Mouse (Mus musculus) lung, postnatal 0 days (tissue): ENCODE measurements around the gene Rgs11.

ENCODE experiments used
- CTCF ChIP-seq: IDR thresholded peaks from 2 replicates; pipeline ENCODE4 v1.5.1; 2016; ENCODE audit warnings: antibody characterized with exemption, mild to moderate bottlenecking
- EP300 ChIP-seq: IDR thresholded peaks from 2 replicates; pipeline ENCODE4 v1.6.1; 2016; ENCODE audit warnings: antibody characterized with exemption, mild to moderate bottlenecking, control low read depth

DNA sequence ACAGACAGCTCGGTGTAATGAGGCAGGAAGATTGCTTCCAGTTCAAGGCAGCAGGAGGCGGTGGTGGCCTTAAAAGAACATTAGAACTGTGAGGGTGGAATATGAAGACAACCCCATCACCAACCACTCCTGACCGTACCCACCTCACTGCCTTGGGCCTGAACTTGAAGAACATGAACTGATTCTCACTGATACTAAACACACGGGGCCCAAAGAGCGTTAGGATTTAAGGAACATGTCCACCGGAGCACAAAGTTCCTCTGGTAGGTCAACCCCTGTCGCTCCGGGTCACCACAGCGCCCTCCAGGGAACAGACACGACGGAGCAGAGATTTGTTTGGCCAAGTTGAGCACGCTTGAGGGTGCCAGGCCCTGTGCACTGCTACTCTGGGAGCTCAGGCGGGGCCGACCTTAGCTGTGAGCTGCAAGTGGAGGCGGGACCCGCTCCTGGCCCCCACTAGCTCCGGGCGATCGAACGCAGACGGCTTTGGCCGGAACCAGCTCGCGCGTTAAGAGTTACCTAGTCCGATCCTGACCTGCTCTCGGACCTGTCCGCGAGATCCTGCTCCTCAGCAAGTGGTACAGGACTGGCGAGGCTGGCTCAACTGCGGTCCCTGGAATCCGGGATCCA is 40.8 kb downstream of the Rgs11 start:
- peak; percentile 65 for TF ChIP-seq CTCF
- no peak for TF ChIP-seq EP300
